Mouse (Mus musculus): ENCODE measurements at regions not wholly inside any gene's neighbourhood (a gene's known extent, or its start where the extent isn't known, plus 50 kb on each side); places are given as distances from the start of the nearest gene placed in this dataset.
"Not testable (repeated sequence)": the region's sequence is repeated elsewhere in the genome, so short reads cannot be mapped to it uniquely, and the experiment has no call there.

DNA sequence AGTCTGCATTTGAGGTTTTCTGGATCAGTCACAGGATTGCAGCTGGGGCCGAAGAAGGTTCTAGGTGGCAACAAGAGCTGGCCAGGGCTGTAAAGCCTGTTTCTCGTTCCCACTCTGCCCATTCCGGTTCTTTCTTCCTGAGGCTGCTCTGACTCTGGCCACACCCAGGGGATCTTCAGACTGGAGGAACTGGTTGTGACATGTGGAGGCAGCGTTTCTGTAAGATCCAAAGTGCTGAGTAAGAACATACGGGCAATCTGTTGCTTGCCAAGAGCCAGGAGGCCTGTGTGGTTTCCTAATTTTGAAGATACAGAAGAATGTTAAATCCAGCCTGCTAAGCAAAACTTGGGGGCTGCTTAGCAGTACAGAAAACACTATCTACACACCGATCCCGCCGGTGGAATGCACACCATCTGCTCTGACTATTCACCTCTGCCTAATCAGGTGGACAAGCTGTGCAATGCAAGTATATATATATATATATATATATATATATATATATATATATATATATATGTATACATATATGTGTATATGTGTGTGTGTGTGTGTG is 99.3 kb upstream of the Bmp2k start:
- DNase-seq, result no peak

DNA sequence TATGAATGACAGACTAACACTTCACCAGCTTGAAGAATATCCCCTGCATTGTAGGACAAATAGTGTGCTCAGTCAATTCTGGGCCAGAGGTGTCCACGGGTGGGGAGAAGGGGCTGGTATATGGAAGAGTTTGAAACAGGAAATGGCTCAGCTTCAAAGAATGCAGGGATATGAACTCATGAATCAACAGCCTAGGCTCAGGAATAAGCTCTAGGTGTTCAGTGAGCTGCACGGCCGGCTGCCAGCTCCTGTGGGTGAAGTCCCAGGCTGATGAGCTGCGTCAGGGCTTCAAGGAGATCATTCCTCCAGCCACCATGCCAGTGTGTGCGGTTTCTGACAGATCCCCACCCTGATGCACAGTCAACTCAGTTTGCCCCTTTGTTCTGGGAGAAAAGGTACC is 98.8 kb upstream of the Bmp2k start:
- DNase-seq, result no peak

DNA sequence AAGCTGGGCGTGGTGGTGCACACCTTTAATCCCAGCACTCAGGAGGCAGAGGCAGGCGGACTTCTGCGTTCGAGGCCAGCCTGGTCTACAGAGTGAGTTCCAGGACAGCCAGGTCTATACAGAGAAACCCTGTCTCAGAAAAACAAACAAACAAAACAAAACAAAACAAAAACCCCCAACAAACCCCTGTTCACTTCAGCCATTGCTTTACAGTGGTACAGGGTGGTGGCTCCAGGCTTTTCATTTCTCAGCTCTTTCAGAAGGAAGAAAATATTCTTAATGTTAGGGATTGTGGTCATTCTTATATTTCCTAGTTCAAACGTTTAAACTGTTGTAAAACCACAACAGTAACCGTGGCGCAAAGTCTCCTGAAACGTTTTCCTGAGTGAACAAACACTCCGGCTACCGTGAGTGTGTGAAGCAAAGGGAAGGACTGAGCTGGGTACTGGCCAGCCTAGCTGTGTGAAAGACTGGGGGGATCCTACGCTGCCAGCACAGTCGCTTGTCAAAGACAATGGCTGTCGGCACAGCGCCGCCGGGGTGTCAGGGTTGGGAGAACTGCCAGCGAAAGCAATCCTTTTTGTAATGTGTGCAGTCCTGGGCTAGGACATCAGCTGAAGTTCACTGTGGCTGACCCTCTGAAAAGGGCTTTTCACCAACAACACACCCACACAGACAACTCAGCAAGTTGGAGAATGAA is 91.8 kb upstream of the Bmp2k start:
- DNase-seq, result no peak

DNA sequence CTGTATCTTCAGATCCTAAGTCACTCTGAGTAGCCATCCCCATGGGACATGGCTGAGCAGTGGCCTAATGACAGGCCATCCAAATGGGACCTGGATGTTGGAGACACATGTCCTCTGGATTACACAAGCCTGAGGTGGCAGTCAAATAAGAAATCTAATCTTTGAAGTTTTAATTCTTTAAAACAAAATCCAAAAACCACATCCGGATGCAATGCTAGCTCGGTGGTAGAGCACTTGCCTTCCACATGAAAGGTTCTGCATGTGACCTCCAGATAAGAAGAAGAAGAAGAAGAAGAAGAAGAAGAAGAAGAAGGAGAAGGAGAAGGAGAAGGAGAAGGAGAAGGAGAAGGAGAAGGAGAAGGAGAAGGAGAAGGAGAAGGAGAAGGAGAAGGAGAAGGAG is 89.1 kb upstream of the Bmp2k start:
- not testable (repeated sequence) for DNase-seq

DNA sequence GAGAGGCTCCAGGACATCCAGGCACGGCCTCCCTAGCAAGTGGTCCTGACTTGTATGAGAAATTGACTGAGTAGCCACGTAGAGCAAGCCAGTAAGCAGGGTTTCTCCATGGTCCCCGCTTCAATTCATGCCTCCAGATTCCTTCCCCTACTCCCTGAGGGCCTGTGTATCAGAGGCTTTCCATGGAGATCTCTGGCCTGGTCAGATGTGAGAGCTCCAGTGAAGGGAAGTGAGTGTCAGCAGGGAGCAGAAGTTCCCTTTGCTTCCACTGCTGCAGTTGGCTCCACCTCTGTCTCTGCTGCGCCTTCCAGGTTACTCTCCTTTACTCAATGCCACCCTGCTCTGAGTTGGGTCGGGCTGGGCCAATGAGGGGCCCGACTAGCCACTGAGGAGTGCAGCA is 88.3 kb upstream of the Bmp2k start:
- DNase-seq, result no peak

DNA sequence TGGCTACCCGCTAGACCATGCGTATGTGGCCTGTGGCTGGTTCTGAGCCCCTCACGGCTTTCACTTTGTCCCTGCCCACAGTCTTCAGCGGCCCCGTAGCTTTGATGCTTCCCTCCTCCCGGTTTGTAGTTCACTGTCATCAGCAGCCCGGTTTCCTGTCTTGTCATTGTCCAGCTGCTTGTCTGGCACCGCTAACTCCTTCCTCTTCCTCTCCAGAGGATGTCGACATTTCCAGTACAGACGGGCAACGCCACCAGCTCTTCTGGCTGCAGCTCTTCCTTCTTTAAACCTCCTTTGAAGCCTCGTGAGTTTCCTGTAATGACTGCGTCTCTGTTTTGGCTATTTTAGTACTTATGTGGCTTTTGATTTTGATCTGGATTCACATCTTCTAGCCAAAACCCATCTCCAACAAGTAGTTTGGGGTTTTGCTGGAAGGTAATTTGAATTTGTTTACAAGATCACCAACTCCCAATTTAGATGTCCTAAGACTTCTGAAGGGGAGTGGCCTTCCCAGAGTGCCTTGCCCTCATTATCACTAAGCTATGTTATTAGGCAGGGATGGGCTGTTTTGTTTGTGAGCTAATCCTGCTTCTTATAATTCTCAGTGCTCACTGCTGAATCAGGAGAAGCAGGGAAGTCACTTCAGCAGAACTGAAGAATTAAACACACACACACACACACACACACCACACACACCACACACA is 85.8 kb upstream of the Bmp2k start:
- DNase-seq, result peak; percentile 49

DNA sequence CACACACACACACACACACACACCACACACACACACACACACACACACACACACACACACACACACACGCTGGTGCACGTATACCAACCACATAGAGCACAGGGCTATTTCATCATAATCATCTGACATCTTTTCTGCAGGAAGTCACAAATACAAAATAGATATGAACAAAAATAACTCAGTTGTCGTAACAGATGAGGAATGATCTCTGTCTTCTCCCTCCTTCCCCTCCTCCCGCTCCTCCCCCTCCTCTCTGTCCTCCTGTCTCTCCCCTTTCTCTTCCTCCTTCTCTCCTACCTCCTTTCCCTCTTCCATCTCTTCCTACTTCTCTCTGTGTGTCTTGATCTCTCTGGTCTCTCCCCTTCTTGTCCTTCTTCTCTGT is 85.2 kb upstream of the Bmp2k start:
- DNase-seq, result no peak

DNA sequence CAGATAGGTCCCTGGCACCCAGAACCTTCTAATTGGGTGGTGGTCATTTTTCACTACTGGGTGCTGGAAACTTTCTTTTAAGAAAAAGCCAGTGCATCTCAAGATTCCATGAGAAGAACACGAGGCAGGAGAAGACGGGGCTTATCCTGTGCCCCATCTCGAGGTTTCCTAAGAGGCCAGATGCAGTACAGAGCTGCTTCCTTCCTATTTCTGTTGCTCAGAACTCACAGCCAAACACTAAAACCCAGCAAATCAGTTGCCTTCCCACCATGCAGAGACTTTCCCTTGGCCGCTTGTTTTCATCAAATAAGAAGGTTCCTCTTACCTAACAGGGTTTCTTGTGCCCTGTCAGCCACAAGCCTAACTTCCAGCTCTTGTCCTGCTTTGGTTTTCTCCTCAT is 84.7 kb upstream of the Bmp2k start:
- DNase-seq, result no peak

DNA sequence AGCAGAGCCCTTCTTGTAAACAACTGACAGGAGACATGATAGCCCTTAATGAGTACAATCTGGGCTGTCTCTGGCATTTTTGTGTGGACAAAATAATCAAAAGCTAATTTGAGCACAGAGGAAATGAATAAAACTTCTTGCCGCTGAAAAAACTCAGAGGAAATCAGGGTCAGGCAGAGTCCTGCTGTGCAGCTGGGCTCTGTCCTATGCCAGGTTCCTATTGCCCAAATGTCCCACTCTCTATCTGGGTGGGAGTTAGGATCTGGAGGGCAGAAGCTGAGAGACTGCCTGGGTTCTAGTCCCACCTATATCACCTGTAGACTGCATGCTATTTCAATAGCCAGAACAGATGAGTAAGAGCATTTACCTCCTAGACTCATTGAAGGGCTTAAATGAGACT is 83.8 kb upstream of the Bmp2k start:
- DNase-seq, result no peak

DNA sequence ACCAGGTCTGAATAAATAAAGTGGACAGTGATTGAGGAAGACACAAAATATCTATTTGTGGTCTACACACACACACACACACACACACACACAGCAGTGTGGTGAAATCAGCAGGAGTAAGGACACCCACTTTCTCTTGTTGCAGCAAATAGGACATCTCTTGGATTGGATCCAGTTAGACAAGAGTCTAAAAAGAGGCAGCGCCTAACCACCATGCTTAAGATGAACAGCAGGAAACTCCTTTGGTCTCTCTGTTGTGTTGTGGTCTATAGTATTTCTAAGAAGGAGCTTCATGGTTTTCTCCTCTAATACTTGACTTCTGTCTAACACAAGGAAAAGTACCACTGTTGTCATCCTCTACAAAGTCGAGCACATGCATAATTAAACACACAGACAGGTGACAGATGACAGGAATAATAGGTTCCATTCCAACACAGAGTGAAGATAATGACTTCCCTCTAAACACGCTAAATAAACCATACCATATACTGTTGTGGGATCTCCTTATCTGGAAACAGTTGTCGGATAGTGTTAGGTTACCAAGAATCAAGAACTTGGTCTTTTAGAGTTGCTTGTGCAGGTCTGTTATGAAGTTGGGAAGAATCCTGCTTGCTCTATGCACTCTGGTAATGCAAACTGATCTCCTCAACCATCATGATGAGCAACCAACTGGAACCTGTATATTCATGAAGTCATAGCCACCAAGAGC is 82.6 kb upstream of the Bmp2k start:
- DNase-seq, result no peak

DNA sequence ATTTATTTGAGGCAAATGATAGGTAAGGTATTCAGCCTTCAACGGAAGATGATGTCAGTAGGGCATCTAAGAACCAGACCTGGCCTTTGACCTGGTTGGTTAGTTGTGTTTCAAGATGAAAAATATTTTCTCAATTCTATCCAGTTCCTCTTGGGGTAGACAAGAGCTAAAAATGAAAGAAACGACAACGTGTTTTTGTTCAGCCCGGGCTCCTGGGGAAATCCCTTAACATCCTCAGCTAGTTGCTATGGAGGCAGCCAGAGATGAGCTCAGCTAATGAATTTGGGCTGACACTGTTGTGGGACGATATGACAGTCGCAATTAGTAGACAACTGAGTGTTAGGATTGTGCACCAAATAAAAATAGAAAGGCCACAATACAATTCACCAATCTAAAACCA is 80.6 kb upstream of the Bmp2k start:
- DNase-seq, result no peak

DNA sequence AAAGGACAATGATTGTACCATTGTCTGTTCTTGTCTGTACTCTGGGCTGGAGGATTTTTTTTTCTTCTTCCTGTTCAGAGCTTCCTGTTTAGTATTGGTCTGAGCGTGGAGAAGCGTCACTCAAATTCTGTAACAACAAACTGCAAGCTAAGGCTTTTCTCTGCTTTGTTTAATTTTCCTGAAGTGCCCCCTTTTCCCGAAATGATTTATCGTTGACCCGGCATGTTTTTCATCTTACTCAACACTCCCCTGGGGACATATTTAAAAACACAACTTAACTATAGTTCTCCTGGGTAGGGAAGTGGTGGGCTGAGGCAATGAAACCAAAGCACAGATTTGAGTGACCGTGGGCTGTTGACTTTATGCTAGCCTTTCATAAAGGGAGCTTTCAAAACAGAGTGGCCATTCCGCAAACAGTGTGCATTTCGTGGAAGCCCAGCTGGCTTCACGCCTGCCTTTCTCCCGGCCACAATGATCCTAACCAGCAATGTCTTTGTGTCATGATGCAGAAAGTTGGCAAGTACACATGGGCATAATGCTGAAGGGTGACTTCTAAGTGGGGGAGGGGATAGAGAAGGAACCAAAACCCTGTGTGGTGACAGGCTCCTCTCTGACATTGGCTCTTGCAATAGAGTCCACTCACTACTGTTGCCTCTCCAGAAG is 79.8 kb upstream of the Bmp2k start:
- DNase-seq, result no peak

DNA sequence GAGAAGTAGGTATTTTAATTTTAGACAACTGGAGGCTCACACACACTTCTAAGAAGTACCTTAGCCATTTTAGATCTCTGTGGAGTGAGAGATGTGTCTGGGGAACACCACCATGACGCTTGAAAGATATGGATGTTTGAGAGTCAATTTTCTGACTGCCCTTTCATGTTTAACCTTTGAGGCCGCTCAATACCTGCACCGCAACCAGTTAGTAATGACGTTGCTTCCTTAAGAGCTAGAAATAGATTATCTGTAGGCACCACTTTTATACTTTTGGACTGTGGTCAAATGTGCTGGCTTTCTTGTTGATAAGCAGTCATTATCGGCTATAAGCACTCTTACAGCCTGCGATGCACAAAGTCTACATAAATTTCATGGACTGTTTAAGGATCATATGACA is 78.3 kb upstream of the Bmp2k start:
- DNase-seq, result no peak

DNA sequence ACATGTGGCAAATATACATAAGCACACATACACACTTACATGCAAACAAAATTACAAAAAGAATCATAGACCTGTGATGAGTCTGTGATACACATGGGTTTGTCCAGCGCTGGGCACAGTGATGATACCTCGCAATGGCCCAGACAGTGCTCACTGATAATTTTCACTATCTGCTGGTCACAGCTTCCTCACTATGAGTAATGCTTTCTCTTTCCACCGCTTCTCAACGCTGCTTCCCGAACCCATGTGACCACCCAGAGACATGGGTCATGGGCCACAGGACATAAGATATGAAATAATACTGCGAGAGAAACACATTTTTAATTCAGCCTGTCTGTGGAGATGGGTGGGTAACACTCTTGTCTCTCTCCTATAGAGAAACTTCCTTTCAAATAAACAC is 76.5 kb upstream of the Bmp2k start:
- no peak for DNase-seq

DNA sequence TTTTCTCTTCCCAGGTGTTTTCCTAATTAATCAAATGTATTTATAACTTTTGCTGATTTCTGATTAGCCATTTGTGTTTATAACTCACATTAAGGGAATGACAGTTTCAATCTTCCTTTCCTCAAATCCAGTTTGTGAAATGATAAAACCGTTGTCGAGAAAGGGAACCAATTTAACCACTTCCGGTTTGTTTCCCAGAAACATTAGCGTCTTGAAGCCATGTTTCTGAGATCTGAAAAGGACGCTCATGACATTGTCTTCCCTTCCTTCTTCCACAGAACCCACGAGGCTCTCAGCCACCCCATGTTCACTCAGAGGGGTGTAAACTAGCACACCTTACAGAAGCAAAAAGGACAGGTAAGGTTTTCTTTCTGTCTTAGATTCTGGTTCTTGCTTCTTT is 76.0 kb upstream of the Bmp2k start:
- no peak for DNase-seq

DNA sequence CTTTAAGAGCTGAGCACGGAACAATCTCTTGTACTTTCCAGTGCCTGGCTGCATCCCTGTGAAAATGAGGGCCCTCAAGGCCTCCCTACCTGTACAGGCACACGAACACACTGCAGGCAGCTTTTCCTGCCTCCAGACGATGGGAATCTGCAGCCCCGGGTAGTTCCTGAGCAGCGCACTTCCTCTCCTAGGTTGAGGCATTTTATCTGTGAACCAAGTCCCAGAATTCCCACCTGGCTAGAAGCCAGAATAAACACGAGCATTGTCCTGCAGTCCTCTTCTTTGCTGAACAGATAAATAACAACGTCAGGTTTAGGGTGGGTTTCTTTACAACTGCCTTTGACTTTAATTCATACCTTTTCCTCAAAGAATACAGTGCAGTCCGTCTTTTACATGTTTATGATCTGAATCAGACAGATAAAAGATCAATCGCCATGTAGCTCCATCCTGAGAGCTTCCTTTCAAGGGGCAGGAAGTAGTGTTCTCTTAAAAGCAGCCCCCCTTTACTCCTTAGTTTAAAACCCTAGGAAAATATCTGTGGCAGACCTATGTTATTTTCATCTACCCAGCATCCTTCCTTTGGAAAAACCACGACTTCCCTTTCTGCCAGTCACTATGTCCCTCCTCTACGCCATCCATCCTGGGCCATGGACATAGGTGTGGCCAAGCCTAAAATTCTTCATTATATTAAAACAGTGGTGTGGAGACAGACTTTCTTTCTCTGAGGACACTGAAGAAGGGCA is 75.3 kb upstream of the Bmp2k start:
- no peak for DNase-seq

DNA sequence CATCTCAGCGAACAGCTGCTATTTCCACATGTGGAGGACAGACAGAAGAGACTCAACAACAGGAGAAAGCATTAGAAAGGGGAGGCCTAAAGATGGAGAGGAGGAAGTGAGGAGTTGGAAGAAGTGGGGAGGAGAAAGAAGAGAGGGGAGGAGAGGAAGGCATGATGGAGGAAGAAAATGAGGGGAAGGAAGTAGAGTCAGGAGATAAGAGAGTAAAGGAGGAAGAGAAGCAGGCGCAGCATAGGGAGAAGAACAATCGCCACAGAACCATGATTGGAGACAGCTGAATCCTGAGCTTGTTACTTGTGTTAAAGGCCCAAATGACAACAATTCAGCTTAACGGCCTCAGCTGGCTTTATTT is 74.8 kb upstream of the Bmp2k start:
- no peak for DNase-seq

DNA sequence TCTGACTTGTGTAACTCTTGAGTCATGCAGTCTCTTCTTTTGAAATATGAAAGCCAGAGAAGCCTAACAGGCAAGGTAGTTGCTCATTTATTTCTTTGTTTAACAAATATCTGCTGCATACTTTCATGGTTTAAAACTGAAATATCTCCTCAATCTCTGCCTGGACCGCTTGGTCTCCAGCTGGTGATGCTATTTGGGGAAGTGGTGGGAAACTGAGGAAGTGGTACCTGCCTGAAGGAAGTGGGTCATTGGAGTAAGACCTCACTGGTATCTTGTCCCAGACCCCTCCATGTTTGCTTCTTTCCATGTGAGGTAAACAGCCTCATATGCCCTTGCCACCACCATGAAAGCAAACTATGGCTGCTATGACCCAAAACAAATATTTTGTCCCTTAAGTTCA is 74.0 kb upstream of the Bmp2k start:
- no peak for DNase-seq

DNA sequence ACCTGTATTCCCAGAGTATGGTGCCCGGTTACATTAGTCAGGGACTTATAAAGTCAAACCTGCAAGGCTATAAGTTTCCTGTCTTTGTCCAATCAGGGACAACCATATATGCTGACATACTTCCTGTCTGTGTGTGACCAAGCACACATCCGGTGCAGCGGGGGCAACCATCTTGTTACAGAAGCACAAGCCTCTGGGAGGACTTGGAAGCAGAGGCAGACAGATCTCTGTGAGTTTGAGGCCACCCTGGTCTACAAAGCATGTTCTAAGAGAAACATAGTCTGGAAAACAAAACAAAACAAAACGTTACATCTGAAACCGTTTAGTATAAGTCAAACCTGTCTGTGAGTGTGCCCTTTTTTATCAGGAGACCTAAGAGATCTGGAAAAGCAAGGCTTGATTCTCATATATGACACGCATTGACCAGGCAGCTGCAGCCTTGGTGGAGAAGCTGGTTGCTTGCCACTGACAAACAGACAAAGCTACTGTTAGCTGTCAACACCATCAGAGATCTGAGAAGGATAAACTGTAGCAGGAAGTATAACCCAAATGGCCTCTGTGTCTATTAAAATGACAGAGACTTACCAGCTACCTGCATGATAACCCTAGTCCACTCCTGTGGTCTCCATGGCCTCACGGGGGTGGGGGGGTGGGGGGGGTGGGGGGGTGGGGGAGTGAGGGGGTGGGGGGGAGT is 72.6 kb upstream of the Bmp2k start:
- no peak for DNase-seq

DNA sequence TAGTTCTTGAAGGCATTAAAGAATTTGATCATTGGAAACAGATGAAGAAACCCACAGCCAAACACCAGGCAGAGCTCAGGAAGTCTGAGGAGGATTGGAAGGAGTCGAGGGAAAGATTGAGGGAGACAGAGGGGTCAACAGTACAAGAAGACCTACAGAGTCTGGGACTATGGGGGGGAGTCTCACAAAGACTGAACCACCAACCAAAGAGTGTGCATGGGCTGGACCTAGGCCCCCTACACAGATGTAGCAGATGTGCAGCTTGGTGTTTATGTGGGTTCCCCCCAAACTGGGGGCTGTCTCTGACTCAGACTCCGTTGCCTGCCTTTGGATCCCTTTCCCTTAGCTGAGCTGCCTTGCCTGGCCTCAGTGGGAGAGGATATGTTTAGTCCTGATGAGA is 71.5 kb upstream of the Bmp2k start:
- no peak for DNase-seq

DNA sequence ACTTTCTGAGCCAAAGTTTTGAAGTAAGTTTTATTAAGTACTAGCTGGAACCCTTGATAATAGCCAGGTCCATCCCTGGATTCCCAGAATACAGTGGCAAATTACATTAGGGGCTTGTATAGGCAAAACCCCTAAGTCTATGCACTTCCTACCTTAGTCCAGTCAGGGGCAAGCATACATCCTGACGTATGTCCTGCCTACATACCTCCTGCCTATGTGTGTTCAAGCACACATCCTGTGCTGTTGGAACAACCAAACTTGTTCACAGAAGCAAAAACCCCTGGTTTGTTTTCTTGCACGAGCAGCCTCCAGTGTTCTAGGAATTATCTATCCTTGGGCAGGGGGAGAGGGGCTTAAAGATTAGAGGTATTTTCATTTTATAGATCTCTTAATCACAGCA is 66.4 kb upstream of the Bmp2k start:
- DNase-seq, result no peak

DNA sequence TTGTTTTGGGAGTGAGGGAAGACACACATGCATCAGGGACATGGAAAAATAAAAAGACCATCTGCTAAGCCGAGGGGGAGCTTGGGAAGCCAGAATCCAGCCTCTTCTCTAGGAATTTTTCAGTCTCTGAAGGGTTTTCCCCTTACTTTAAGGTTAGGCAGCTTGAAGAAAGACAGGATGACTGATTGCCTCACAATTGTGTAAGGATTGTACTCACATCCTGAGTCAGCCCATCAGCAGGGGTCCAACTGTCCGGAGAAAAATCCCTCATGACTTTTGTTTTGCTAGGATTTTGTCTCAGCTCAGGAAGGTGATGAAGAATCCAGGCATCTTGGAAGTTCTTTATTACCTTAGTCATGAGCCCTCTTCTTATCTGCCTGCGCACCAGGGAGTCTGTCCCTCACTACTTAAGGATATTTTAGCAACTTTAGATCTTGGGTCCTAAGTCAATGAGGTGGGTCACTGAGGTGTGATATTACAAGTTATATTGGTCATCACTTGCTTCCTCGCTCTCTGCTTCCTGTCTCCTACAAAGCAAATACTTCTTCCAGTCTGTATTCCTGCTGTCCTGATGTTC is 65.8 kb upstream of the Bmp2k start:
- no peak for DNase-seq

Measured in thymus, postnatal 4 days (tissue).